Mouse (Mus musculus) G1E (cell line): ENCODE data around the gene Dip2b.

Experiments
- CTCF ChIP-seq: IDR thresholded peaks from 2 replicates; pipeline ENCODE4 v1.5.1; 2012; ENCODE audit warnings: low read depth, low read length, inconsistent platforms, mixed read lengths
- GATA1 ChIP-seq: IDR thresholded peaks from 2 replicates; pipeline ENCODE4 v1.6.1; 2012; ENCODE audit warnings: borderline replicate concordance, low read length, inconsistent platforms, mixed read lengths
- GATA2 ChIP-seq: IDR thresholded peaks from 2 replicates; pipeline ENCODE4 v1.6.1; 2012; ENCODE audit warnings: low read depth, low read length, inconsistent platforms, borderline replicate concordance
- POLR2AphosphoS5 ChIP-seq: IDR thresholded peaks from 2 replicates; pipeline ENCODE4 v1.6.1; 2012; ENCODE audit warnings: low read depth, low read length, inconsistent platforms; ENCODE audit not compliant: insufficient replicate concordance
- TAL1 ChIP-seq: conservative IDR thresholded peaks from 2 replicates; pipeline ENCODE4 v1.6.1; 2012; ENCODE audit warnings: low read depth, low read length, inconsistent platforms, mixed read lengths

DNA sequence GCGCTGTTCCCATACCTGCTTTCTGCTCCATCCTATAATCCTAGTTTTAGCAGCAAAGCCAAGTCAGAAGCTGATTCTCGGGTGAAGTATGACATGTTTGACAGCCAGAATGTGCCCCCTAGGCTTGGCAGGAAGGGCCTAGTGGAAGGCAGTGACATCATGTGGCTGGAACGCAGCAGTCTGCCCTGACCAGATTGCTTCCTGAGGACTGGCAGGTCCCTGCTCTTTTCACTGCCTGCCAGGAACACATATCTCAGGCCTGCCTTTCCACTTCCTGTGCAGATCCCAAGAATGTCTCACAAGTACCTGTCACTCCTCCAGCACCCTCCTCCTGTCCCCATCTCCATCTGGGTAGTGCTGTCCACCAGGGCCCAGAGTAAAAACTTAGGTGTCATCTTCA is 161.3 kb downstream of the Dip2b start:
- TF ChIP-seq CTCF (no peak), GATA1 (no peak), POLR2AphosphoS5 (no peak), TAL1 (no peak), GATA2 (no peak)
